Mouse (Mus musculus) bone marrow, adult 2 months (tissue): ENCODE measurements around the gene Slc6a21. TPM values are rescaled to one million over a fixed set of nuclear protein-coding genes. Genes with fewer than 3 reads are reported as not detected.

Experiments
- H3K27ac ChIP-seq: fragments of 200-500 bp; 2 replicates; pipeline ENCODE4 v1.5.1; 2012; ENCODE audit warnings: low read depth, mild to moderate bottlenecking, control low read depth, inconsistent platforms, low read length; ENCODE audit not compliant: control insufficient read depth, poor library complexity, insufficient read depth
- H3K4me1 ChIP-seq: fragments of 200-500 bp; 2 replicates; pipeline ENCODE4 v1.6.1; 2011; ENCODE audit warnings: low read length; ENCODE audit not compliant: control insufficient read depth, insufficient read depth
- H3K4me3 ChIP-seq: fragments of 200-500 bp; replicated peaks from 2 replicates; pipeline ENCODE3; 2011; ENCODE audit warnings: mild to moderate bottlenecking, low read depth, low read length, control low read depth; ENCODE audit not compliant: control insufficient read depth
- CTCF ChIP-seq: fragments of 200-500 bp; IDR thresholded peaks from 2 replicates; pipeline ENCODE4 v1.5.1; 2011; ENCODE audit warnings: low read length, control low read depth; ENCODE audit not compliant: control insufficient read depth, insufficient read depth
- POLR2A ChIP-seq: fragments of 200-500 bp; IDR thresholded peaks from 2 replicates; pipeline ENCODE4 v1.6.1; 2011; ENCODE audit warnings: low read depth, mild to moderate bottlenecking, control low read depth, low read length, borderline replicate concordance; ENCODE audit not compliant: control insufficient read depth
- WGBS: fragments of 180-500 bp; shearing (Covaris S2); methylation state at CpG from one replicate; pipeline ENCODE4 v1.1.7; 2018; 5-methylcytosine and 5-hydroxymethylcytosine counted together
- polyA plus RNA-seq: library from polyadenylated mRNA; stranded (reverse); fragments of >200 nt; gene quantifications from 2 replicates; pipeline ENCODE4 v1.2.4, GENCODE M21; 2011; ENCODE audit warnings: low replicate concordance; ENCODE audit not compliant: missing spikeins, insufficient read depth, insufficient read length

Gene Slc6a21
- polyA plus RNA-seq, 1 experiment = not detected

DNA sequence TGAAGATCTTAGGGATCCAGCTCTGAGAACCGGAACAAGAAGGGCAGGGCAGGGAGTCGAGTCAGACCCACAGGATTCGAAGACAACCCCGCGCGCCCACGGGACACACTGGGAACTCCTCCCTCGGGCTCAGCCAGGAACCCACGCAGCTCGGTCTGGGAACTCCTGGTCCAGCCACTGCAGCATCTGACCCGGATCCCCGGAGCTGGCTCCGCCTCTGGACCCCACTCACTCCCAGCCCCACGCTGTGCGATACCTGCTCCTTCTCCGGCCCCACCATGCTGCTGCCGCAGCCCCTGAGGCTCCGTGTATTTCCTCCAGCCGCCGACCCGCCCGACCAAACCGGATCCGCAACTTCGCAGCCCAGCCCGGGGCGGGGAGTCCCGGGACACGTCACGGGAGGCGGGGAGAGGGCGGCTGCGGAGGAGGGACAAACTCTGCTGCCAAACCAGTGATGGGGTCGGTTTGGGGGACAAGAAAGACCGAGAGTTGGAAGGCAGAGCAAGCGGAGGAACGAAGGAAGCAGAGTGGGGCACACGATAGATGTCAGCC, 56.2 kb downstream of the Slc6a21 start, which contains the start of gene Trpm4:
Gene Trpm4, minus strand, starts transcription at position 350 of the 552 bp plus-strand sequence.
- peak; percentile 35; the same call in 1 of the 2 replicates for TF ChIP-seq POLR2A
- TF ChIP-seq CTCF = no peak
- Histone ChIP-seq H3K27ac (peak within 1 kb of the TSS; percentile 17; the same call in 1 of the 2 replicates), H3K4me3 (peak within 1 kb of the TSS; percentile 55), H3K4me1 (no peaks in the 10 kb centered on the region)
- under 1% methylated on average over 38 of the region's 38 CpGs for WGBS

DNA sequence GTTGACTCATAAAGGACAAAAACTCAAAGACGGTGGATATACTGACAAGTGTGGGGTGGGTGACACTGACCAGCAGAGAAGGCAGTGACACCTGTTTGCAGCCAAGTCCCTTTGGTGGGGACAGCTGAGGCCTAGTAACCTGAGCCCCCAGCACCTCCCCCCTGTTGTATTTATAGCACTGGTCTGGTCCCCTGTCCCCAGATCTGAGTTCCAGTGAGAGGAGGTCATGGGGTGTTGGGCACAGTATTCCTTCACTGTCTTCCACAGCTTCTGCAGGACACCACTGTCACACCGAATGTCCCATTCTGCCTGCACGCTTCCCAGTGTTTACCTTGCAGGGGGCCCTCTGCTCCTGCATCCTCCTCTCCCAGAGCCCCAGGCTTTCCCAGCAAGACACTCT, 57.3 kb downstream of the Slc6a21 start:
- WGBS = 83% methylated on average over 3 of the region's 3 CpGs
- H3K4me1 ChIP-seq = no peaks in the 10 kb centered on the region
- H3K27ac ChIP-seq = no peak overlapping the region
- H3K4me3 ChIP-seq = no peak overlapping the region
- TF ChIP-seq CTCF = no peak
- no peak for TF ChIP-seq POLR2A

DNA sequence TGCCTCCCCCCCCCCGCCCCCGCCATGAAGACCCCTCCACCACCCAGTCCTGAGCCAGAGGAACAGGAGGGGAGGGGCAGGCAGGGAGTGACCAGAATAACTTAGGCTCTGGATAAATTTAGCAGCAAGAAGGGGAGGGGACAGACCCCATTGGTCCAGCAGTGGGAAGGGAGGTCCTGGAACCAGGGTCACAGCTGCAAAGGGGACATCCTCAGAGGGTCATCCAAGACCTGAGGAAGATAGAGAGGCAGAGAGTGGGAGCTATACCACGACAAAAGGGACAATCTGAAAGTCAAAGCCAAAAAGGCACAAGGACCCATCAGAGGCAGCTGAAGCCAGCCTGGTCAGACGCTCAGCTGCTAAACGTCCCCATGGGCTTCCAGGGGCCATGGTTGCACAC, 57.7 kb downstream of the Slc6a21 start, which contains the start of gene Hrc:
Gene Hrc, plus strand, starts transcription at position 235 of the 400 bp plus-strand sequence.
- no peak within 1 kb of the TSS for H3K27ac ChIP-seq
- 69% methylated on average over 5 of the region's 5 CpGs for WGBS
- H3K4me3 ChIP-seq = no peak within 1 kb of the TSS
- no peak for TF ChIP-seq CTCF
- no peak for TF ChIP-seq POLR2A
- H3K4me1 ChIP-seq = no peaks in the 10 kb centered on the region

DNA sequence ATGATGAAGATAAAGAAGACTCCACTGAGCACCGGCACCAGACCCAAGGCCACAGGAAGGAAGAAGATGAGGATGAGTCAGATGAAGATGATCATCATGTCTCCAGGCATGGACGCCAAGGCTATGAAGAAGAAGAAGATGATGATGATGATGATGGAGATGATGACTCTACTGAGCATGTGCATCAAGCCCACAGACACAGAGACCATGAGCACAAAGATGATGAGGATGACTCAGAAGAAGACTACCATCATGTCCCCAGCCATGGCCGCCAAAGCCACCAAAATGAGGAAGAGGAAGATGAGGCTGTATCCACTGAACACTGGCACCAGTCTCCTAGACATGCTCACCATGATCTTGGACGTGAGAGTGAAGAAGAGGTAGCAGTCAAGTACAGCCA, 59.0 kb downstream of the Slc6a21 start:
- H3K27ac ChIP-seq = no peak overlapping the region
- 57% methylated on average over 4 of the region's 4 CpGs for WGBS
- TF ChIP-seq POLR2A (no peak), CTCF (no peak)
- peaks cover 3% of the 10 kb centered on the region for H3K4me1 ChIP-seq
- no peak overlapping the region for H3K4me3 ChIP-seq

DNA sequence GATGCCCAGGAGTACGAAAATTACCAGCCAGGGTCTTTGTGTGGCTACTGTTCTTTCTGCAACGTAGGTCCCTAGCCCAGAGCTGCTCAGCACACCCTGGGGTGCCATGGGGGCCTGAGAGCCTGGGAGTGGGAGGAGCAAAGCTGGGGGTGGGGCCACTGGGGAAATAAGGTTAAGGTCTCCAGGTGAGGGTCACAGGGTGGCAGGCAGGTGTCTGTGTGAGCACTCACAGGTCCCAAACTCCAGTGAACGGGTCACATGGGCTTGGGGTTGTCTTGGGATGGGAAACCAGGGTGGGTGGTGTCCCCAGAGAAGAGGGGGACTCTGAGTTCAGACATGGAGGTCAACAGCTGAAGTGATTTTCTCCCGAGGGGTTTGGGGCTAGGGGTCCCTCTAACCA, 60.2 kb downstream of the Slc6a21 start:
- TF ChIP-seq CTCF (no peak), POLR2A (no peak)
- Histone ChIP-seq H3K27ac (no peak overlapping the region), H3K4me1 (peaks cover 3% of the 10 kb centered on the region), H3K4me3 (no peak overlapping the region)
- 26% methylated on average over 4 of the region's 4 CpGs for WGBS

DNA sequence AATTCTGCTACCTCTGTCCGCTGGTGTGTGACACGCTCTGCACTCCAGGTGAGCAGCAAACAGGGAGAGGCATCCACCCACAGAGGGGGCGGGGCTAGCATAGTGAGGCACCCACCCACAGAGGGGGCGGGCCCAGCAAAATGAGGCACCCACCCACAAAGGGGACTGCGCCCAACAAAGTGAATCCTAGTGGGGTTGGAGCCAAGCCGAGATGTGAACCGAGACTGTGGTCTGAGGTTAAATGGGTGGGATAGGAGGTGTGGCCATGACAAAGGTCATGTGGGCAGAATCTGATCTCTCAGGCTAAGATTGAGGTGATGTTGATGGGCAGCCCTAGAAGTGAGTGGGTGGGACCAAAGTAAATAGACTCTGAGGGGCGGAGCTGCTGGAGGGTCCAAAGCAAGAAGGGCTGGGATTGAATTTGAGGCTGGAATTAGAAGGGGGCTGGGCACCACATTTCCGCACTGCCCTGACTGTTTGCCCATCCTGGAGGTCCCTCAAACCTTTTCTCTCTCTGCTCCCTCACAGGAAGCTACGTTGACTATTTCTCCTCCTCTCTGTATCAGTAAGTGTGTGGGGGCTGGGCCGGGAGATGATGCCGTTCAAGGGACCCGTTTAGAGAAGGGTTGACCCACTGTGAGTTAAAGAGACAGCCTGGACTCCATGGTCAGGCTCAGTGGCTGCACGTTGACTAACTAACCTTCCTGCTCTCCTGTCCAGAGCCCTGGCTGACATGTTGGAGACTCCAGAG, 61.0 kb downstream of the Slc6a21 start:
- no peak overlapping the region for H3K27ac ChIP-seq
- H3K4me3 ChIP-seq = no peak overlapping the region
- 4% methylated on average over 14 of the region's 14 CpGs for WGBS
- H3K4me1 ChIP-seq = peaks cover 3% of the 10 kb centered on the region
- no peak for TF ChIP-seq CTCF

Other genes with a start within 250 kb of the Slc6a21 start
- 8.6 and 14.3 TPM in 2 replicates for gene Prr12, start 224.6 kb upstream of the Slc6a21 start, polyA plus RNA-seq
- 31.8 and 44.8 TPM in 2 replicates for gene Nosip, start 215.1 kb upstream of the Slc6a21 start, polyA plus RNA-seq
- 13.8 and 18.2 TPM in 2 replicates for gene Prrg2, start 214.8 kb upstream of the Slc6a21 start, polyA plus RNA-seq
- 10.6 and 16.0 TPM in 2 replicates for gene Rcn3, start 185.3 kb upstream of the Slc6a21 start, polyA plus RNA-seq
- gene Fcgrt, start 173.7 kb upstream of the Slc6a21 start, polyA plus RNA-seq = 13.9 and 19.1 TPM in 2 replicates
- gene Rps11, start 153.1 kb upstream of the Slc6a21 start, polyA plus RNA-seq = 982 and 1,240 TPM in 2 replicates
- 2,527 and 4,441 TPM in 2 replicates for gene Rpl13a, start 148.8 kb upstream of the Slc6a21 start, polyA plus RNA-seq
- gene Gm45713, start 141.3 kb upstream of the Slc6a21 start, polyA plus RNA-seq = not detected in 2 replicates
- 32.5 and 85.0 TPM in 2 replicates for gene Flt3l, start 141.1 kb upstream of the Slc6a21 start, polyA plus RNA-seq
- gene Pih1d1, start 123.2 kb upstream of the Slc6a21 start, polyA plus RNA-seq = 39.2 and 92.4 TPM in 2 replicates
- gene Aldh16a1, start 122.9 kb upstream of the Slc6a21 start, polyA plus RNA-seq = 49.6 and 113 TPM in 2 replicates
- 1.3 TPM in 1 of 2 replicates, not detected in the other for gene Slc17a7, start 113.6 kb upstream of the Slc6a21 start, polyA plus RNA-seq
- 1.2 TPM in 1 of 2 replicates, not detected in the other for gene Gfy, start 97.9 kb upstream of the Slc6a21 start, polyA plus RNA-seq
- not detected in 2 replicates for gene Pth2, start 96.5 kb upstream of the Slc6a21 start, polyA plus RNA-seq
- not detected in 2 replicates for gene Ccdc155, start 72.6 kb upstream of the Slc6a21 start, polyA plus RNA-seq
- 1.5 TPM in 1 of 2 replicates, not detected in the other for gene Dkkl1, start 65.4 kb upstream of the Slc6a21 start, polyA plus RNA-seq
- gene Tead2, start 61.8 kb upstream of the Slc6a21 start, polyA plus RNA-seq = 5.0 and 10.9 TPM in 2 replicates
- 214 and 405 TPM in 2 replicates for gene Cd37, start 38.4 kb upstream of the Slc6a21 start, polyA plus RNA-seq
- gene Slc6a16, start 36.4 kb upstream of the Slc6a21 start, polyA plus RNA-seq = not detected in 2 replicates
- gene Trpm4, start 56.3 kb downstream of the Slc6a21 start, polyA plus RNA-seq = 2.6 and 3.9 TPM in 2 replicates
- gene Hrc, start 57.8 kb downstream of the Slc6a21 start, polyA plus RNA-seq = 1.5 and 1.7 TPM in 2 replicates
- gene Ppfia3, start 89.5 kb downstream of the Slc6a21 start, polyA plus RNA-seq = not detected in 2 replicates
- not detected in 2 replicates for gene Lin7b, start 93.1 kb downstream of the Slc6a21 start, polyA plus RNA-seq
- 753 and 781 TPM in 2 replicates for gene Snrnp70, start 118.2 kb downstream of the Slc6a21 start, polyA plus RNA-seq
- gene Kcna7, start 128.1 kb downstream of the Slc6a21 start, polyA plus RNA-seq = not detected in 2 replicates
- gene Ntf5, start 136.2 kb downstream of the Slc6a21 start, polyA plus RNA-seq = 1.8 TPM in 1 of 2 replicates, not detected in the other
- gene Lhb, start 143.3 kb downstream of the Slc6a21 start, polyA plus RNA-seq = not detected in 2 replicates
- 11.3 and 17.4 TPM in 2 replicates for gene Gys1, start 157.3 kb downstream of the Slc6a21 start, polyA plus RNA-seq
- gene Ruvbl2, start 160.6 kb downstream of the Slc6a21 start, polyA plus RNA-seq = 61.4 and 66.3 TPM in 2 replicates
- 2,067 and 2,131 TPM in 2 replicates for gene Ftl1, start 182.4 kb downstream of the Slc6a21 start, polyA plus RNA-seq
- 71.8 and 143 TPM in 2 replicates for gene Bax, start 189.4 kb downstream of the Slc6a21 start, polyA plus RNA-seq
- 1.3 TPM in 1 of 2 replicates, not detected in the other for gene Tulp2, start 204.4 kb downstream of the Slc6a21 start, polyA plus RNA-seq
- gene Gm45808, start 209.3 kb downstream of the Slc6a21 start, polyA plus RNA-seq = not detected in 2 replicates
- gene Dhdh, start 211.3 kb downstream of the Slc6a21 start, polyA plus RNA-seq = 2.7 and 4.8 TPM in 2 replicates
- 69.3 and 71.9 TPM in 2 replicates for gene Nucb1, start 232.9 kb downstream of the Slc6a21 start, polyA plus RNA-seq
- gene Ppp1r15a, start 248.8 kb downstream of the Slc6a21 start, polyA plus RNA-seq = 356 and 801 TPM in 2 replicates
- 2.1 and 8.9 TPM in 2 replicates for gene Plekha4, start 248.8 kb downstream of the Slc6a21 start, polyA plus RNA-seq